Mouse (Mus musculus): ENCODE measurements around the gene Gm8362. TPM values are rescaled to one million over a fixed set of nuclear protein-coding genes. Genes with fewer than 3 reads are reported as not detected.
"Not testable (repeated sequence)": the region's sequence is repeated elsewhere in the genome, so short reads cannot be mapped to it uniquely, and the experiment has no call there.

Gm8362 gene
- not detected for total RNA-seq (2021)
- long read RNA-seq, experiment 1, result 0 reads
- long read RNA-seq, experiment 2, result 0 reads

- DNase-seq, result not testable (repeated sequence)
Observed at GRCm38 (mm10) chr14:6774311-6774710, at the start of gene Gm8362. Gene Gm8362 (minus strand): TSS chr14:6774411.

GRCm38 (mm10) chr14:6823297-6823696, 49.1 kb upstream of the Gm8362 start:
- not testable (repeated sequence) for DNase-seq

- DNase-seq, result not testable (repeated sequence)
Observed at GRCm38 (mm10) chr14:6757231-6757536, 17.0 kb downstream of the Gm8362 start.

GRCm38 (mm10) chr14:6756384-6757230, 17.6 kb downstream of the Gm8362 start:
- peak; percentile 8 to 22 for DNase-seq

- DNase-seq, result not testable (repeated sequence)
Observed at GRCm38 (mm10) chr14:6742232-6742631, 32.0 kb downstream of the Gm8362 start, which contains the start of gene Gm3636. Gene Gm3636 (minus strand): TSS chr14:6742332.

- not testable (repeated sequence) for DNase-seq
Observed at GRCm38 (mm10) chr14:6720151-6720550, 54.1 kb downstream of the Gm8362 start, which contains the start of gene Gm8050. Gene Gm8050 (minus strand): TSS chr14:6720251.

Other genes with a start within 250 kb of the Gm8362 start
- gene Gm8356, start 237.1 kb downstream of the Gm8362 start, total RNA-seq (2021), result not detected
- gene Gm3629, start 183.8 kb downstream of the Gm8362 start, total RNA-seq (2021), result under 1 TPM in 1 of 2 experiments, not detected in 1; 0.23 TPM
- not detected for gene Gm3460, start 152.0 kb downstream of the Gm8362 start, total RNA-seq (2021)
- gene Gm10251, start 90.2 kb downstream of the Gm8362 start, total RNA-seq (2021), result not detected
- gene Gm8050, start 54.2 kb downstream of the Gm8362 start, total RNA-seq (2021), result not detected
- gene Gm3636, start 32.1 kb downstream of the Gm8362 start, total RNA-seq (2021), result under 1 TPM; 0.49 to 0.57 TPM
- not detected for gene Gm3642, start 65.9 kb upstream of the Gm8362 start, total RNA-seq (2021)
- under 1 TPM in 1 of 2 experiments, not detected in 1; 0.31 TPM for gene Gm3667, start 115.6 kb upstream of the Gm8362 start, total RNA-seq (2021)
- not detected for gene Gm6356, start 199.4 kb upstream of the Gm8362 start, total RNA-seq (2021)

Measured in heart, adult 18-20 months (tissue).